Mouse (Mus musculus) adrenal gland, postnatal 4 days (tissue): Measurements from ENCODE around the gene Rasgef1b. TPM values are rescaled to one million over a fixed set of nuclear protein-coding genes. Genes with fewer than 3 reads are reported as not detected.
A peak's percentile ranks its signal among the peaks of the same experiment; 100 is the strongest.

Experiments
- DNase-seq, 2 experiments: peaks; one replicate each; pipeline ENCODE4 v3.0.0; 2021 to 2022; ENCODE audit warnings: low spot score in 2 of 2, mixed read lengths in 2 of 2
- long read RNA-seq, 2 experiments: library from polyadenylated mRNA; stranded (forward); transcript quantifications; one replicate each; pipeline ENCODE4 v2.0.0; 2021
- total RNA-seq, 2 experiments: library from RNA; stranded (reverse); gene quantifications; 2 replicates each; pipeline ENCODE4 v1.2.3; 2021

The Rasgef1b gene
- total RNA-seq, result 10 to 100 TPM in 1 of 2 experiments, 1 to 10 TPM in 1; 9.1 to 10.1 TPM
- long read RNA-seq, experiment 1, partial matches to known transcripts, result 0 of 2 reads
- long read RNA-seq, experiment 1, other reads (novel, unspliced or antisense), result 0 of 2 reads
- long read RNA-seq, experiment 2, transcript Rasgef1b-201 (14 exons, 2,990 nt), result major isoform, 7 of 13 reads
- long read RNA-seq, experiment 2, partial matches to known transcripts, result 0 of 13 reads
- long read RNA-seq, experiment 2, other reads (novel, unspliced or antisense), result 2 of 13 reads

GRCm38 (mm10) chr5:99728649-99729212 is at the start of gene Rasgef1b:
Rasgef1b (minus strand) TSS chr5:99729065.
- DNase-seq, result peak; percentile 42 to 55

GRCm38 (mm10) chr5:99775342-99775741 is 46.5 kb upstream of the Rasgef1b start:
- DNase-seq, result no peak

- no peak for DNase-seq
Measured at GRCm38 (mm10) chr5:99773265-99773664, 44.4 kb upstream of the Rasgef1b start.

- no peak for DNase-seq
Measured at GRCm38 (mm10) chr5:99764246-99764645, 35.4 kb upstream of the Rasgef1b start.

- no peak for DNase-seq
Measured at GRCm38 (mm10) chr5:99758859-99759258, 30.0 kb upstream of the Rasgef1b start.

- DNase-seq, result no peak
Measured at GRCm38 (mm10) chr5:99753843-99754242, 25.0 kb upstream of the Rasgef1b start.

- no peak for DNase-seq
Measured at GRCm38 (mm10) chr5:99753368-99753767, 24.5 kb upstream of the Rasgef1b start.

- no peak for DNase-seq
Measured at GRCm38 (mm10) chr5:99752670-99753231, 23.9 kb upstream of the Rasgef1b start.

GRCm38 (mm10) chr5:99748417-99748816 is 19.6 kb upstream of the Rasgef1b start:
- no peak for DNase-seq

GRCm38 (mm10) chr5:99746087-99746486 is 17.2 kb upstream of the Rasgef1b start:
- DNase-seq, result no peak

- no peak for DNase-seq
Measured at GRCm38 (mm10) chr5:99742874-99743273, 14.0 kb upstream of the Rasgef1b start.

GRCm38 (mm10) chr5:99742056-99742455 is 13.2 kb upstream of the Rasgef1b start:
- DNase-seq, result no peak

- no peak for DNase-seq
Measured at GRCm38 (mm10) chr5:99737937-99738727, 9.3 kb upstream of the Rasgef1b start.

- no peak for DNase-seq
Measured at GRCm38 (mm10) chr5:99729931-99730330, 1.1 kb upstream of the Rasgef1b start.

- DNase-seq, result no peak
Measured at GRCm38 (mm10) chr5:99729361-99729882, 557 bp upstream of the Rasgef1b start.

- DNase-seq, result no peak
Measured at GRCm38 (mm10) chr5:99728027-99728451, 826 bp downstream of the Rasgef1b start.

- no peak for DNase-seq
Measured at GRCm38 (mm10) chr5:99723941-99724340, 4.9 kb downstream of the Rasgef1b start.

- DNase-seq, result no peak
Measured at GRCm38 (mm10) chr5:99722310-99722709, 6.6 kb downstream of the Rasgef1b start.

GRCm38 (mm10) chr5:99720554-99720953 is 8.3 kb downstream of the Rasgef1b start:
- DNase-seq, result no peak

GRCm38 (mm10) chr5:99717917-99718316 is 10.9 kb downstream of the Rasgef1b start:
- no peak for DNase-seq

GRCm38 (mm10) chr5:99715281-99715744 is 13.6 kb downstream of the Rasgef1b start:
- DNase-seq, result no peak
